Mouse (Mus musculus): ENCODE results near the gene Pik3cd. TPM values are rescaled to one million over a fixed set of nuclear protein-coding genes. Genes with fewer than 3 reads are reported as not detected.
"Not testable (repeated sequence)": the region's sequence is repeated elsewhere in the genome, so short reads cannot be mapped to it uniquely, and the experiment has no call there.

The Pik3cd gene
- 41.8 and 88.3 TPM in 2 replicates for polyA plus RNA-seq (2011; ENCODE audit: insufficient read depth, insufficient read length, low replicate concordance, missing spikeins)

DNA sequence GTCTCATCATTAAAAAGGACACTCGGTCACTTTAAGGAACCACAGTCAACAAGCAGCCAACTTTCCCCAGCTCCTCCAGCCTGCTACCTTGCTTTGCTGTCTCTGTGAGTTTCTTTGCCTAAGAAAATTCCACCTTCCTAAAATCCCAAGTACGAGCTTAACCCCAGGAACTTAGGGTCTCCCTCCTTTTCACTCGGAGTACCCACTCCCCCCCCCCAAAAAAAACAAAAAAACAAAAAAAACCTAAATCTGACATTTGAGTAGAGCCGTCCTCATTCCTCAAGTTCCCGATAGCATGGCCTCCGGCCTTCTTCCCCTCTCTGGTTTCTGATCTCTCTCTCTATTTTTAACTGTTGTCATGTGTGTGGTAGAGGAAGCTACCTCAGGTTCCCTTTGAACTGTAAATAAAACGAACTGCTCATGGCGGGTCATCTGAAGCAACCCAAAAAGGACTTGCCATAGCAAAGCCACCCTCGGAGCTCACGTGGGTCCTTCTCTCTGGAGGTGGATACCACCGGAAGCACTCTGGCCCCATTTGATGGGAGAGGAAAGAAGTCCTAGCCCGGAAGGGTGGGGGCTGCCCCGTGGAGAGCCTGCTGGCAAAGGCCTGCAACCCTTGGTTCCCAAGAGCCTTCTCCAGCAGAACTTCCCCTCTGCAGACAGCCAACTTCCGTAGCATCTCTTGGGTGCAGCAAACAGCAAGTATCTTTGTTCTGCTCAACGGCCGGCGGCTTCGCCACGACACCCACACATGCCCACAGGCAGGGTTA, at the start of gene Pik3cd:
Gene Pik3cd, minus strand, starts transcription at position 362 of the 770 bp plus-strand sequence.
- WGBS: 3% methylated on average over 19 of the region's 19 CpGs
- peak within 1 kb of the TSS; percentile 95 for H3K27ac ChIP-seq (ENCODE audit: control insufficient read depth, insufficient read depth, low read depth, low read length, poor library complexity)

DNA sequence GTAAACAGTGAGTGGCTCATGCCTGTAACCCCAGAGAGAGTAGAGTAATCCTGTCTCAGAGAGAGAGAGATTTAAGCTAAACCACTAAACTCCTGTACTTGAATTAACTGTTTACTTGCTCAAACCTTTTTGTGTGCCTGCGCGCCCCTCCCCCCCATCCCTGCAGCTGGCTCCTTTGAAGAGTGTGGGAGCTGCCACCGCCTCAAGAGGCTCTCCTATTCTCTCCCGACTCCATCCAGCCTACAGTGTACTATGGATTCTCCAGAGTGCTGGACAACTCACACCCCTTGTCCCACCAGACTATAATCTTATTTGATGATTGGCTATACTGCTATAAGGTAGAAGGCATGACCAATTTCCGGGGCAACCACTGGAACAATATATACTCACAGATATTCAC, 48.3 kb upstream of the Pik3cd start:
- WGBS: 87% methylated on average over 5 of the region's 5 CpGs
- no peaks in the 10 kb centered on the region for H3K4me1 ChIP-seq (ENCODE audit: control insufficient read depth, insufficient read depth, low read length)
- no peak overlapping the region for H3K27ac ChIP-seq (ENCODE audit: control insufficient read depth, insufficient read depth, low read depth, low read length, poor library complexity)
- TF ChIP-seq POLR2A (IDR thresholded peaks at IDR 0.05; ENCODE audit: borderline replicate concordance, control insufficient read depth, low read depth, low read length) (no peak), CTCF (IDR thresholded peaks at IDR 0.05; ENCODE audit: control insufficient read depth, insufficient read depth, low read length) (no peak)
- H3K4me3 ChIP-seq (replicated peaks; ENCODE audit: control insufficient read depth, low read depth, low read length): no peak overlapping the region

More for the DNA sequence above, at the start of gene Pik3cd:
- peaks cover 16% of the 10 kb centered on the region for H3K4me1 ChIP-seq (ENCODE audit: control insufficient read depth, insufficient read depth, low read length)
- TF ChIP-seq CTCF (IDR thresholded peaks at IDR 0.05; ENCODE audit: control insufficient read depth, insufficient read depth, low read length): no peak
- TF ChIP-seq POLR2A (IDR thresholded peaks at IDR 0.05; ENCODE audit: borderline replicate concordance, control insufficient read depth, low read depth, low read length): 0 out of 2 replicates have a peak, but pooled peaks have one; percentile 43
- H3K4me3 ChIP-seq (replicated peaks; ENCODE audit: control insufficient read depth, low read depth, low read length): peak within 1 kb of the TSS; percentile 62

DNA sequence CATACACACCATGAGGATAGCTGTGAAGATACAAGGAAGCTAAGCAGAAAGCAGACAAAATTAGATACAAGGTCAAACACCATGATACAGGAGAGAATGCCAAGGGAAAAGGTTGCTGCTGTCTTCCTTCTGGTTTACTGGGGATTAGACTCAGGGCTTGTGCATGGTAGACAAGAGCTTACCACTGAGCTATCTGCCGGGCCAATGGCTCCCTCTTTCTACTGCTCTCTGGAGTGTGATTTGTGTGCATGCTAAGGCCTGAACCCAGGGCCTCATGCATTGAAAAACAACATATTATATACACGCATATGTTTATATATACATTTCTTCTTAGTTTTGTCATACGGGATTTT, 47.3 kb upstream of the Pik3cd start:
- H3K27ac ChIP-seq (ENCODE audit: control insufficient read depth, insufficient read depth, low read depth, low read length, poor library complexity); H3K4me1 ChIP-seq (ENCODE audit: control insufficient read depth, insufficient read depth, low read length); H3K4me3 ChIP-seq (replicated peaks; ENCODE audit: control insufficient read depth, low read depth, low read length): not testable (repeated sequence)
- WGBS: 84% methylated on average over 3 of the region's 3 CpGs

DNA sequence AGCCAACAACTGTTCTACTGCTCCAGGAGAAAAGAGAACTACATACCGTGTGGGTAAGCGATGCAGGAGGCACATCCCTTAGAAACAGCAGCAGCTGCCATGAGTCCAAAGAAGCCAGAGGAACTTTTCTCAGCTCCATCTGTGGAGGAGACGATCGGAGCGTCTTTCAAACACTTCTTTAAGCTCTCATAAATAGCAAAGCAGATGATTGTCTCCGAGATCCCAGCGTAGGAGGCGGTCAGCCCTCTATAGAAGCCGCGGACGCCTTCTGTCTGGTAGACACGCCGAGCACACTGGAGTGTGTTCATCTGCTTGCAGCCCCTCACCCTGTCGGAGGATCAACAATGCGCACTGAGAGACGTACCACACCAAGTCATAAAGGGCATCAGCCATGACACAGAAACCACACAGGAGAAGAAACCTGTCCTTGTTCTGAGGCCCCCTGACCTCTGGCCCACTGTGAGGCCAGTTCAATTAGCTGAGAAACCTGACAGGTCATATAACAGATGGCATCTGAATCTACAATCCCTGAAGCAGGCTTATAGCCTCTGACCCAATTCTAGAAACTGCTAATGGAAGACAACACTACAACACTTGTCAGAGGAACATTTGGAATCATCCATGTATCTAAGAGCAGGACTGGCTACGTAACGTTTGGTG, 46.8 kb upstream of the Pik3cd start:
- WGBS: 88% methylated on average over 18 of the region's 18 CpGs
- Histone ChIP-seq H3K27ac (ENCODE audit: control insufficient read depth, insufficient read depth, low read depth, low read length, poor library complexity) (no peak overlapping the region), H3K4me3 (replicated peaks; ENCODE audit: control insufficient read depth, low read depth, low read length) (no peak overlapping the region), H3K4me1 (ENCODE audit: control insufficient read depth, insufficient read depth, low read length) (no peaks in the 10 kb centered on the region)
- TF ChIP-seq CTCF (IDR thresholded peaks at IDR 0.05; ENCODE audit: control insufficient read depth, insufficient read depth, low read length) (no peak), POLR2A (IDR thresholded peaks at IDR 0.05; ENCODE audit: borderline replicate concordance, control insufficient read depth, low read depth, low read length) (no peak)

DNA sequence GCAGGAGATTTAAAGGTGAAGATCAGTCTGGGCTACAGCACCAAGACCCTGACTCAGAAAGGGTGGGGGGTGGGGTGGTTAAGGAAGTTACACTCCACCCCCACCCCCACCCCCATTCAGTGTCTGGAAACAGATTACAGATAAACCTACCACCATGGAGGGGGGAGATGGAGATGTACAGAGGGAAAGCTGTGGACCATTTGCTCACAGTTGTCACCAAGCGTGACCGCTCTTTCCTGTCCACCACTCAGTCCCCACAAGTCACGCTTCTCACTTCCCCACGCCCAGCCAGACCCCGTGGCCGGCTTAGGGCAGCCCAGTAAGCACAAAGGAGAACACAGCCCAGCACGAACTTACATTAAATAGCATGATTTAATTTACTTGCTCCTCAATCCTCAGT, 41.7 kb upstream of the Pik3cd start:
- TF ChIP-seq CTCF (IDR thresholded peaks at IDR 0.05; ENCODE audit: control insufficient read depth, insufficient read depth, low read length): no peak
- no peak for TF ChIP-seq POLR2A (IDR thresholded peaks at IDR 0.05; ENCODE audit: borderline replicate concordance, control insufficient read depth, low read depth, low read length)
- no peak overlapping the region for H3K27ac ChIP-seq (ENCODE audit: control insufficient read depth, insufficient read depth, low read depth, low read length, poor library complexity)
- no peak overlapping the region for H3K4me3 ChIP-seq (replicated peaks; ENCODE audit: control insufficient read depth, low read depth, low read length)
- WGBS: 78% methylated on average over 7 of the region's 7 CpGs
- H3K4me1 ChIP-seq (ENCODE audit: control insufficient read depth, insufficient read depth, low read length): no peaks in the 10 kb centered on the region

DNA sequence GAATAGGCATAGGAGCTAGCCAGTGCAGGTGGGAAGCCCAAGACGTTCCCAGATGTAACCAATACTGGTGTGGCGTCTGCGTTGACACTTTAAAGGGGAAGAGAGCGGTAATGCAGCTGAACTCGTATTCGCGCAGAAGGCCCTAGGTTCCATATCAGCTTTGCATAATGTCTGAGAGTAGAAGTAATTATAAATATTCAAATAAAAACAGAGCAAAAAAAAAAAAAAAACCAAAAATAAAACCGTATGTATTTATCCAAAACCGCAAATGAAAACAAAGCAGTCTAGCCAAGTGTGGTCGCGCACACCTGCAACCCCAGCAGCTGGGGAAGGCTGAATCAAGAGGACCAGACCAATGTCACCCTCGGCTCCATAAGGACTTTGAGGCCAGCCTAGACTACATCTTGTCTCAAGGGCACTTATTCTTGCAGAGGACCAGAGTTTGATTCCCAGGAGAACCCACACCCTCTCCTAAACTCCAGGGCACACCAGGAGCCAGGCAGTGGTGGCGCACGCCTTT, 39.7 kb upstream of the Pik3cd start:
- Histone ChIP-seq H3K27ac (ENCODE audit: control insufficient read depth, insufficient read depth, low read depth, low read length, poor library complexity) (no peak overlapping the region), H3K4me1 (ENCODE audit: control insufficient read depth, insufficient read depth, low read length) (peaks cover 1% of the 10 kb centered on the region; the same call in 1 of the 2 replicates), H3K4me3 (replicated peaks; ENCODE audit: control insufficient read depth, low read depth, low read length) (no peak overlapping the region)
- no peak for TF ChIP-seq POLR2A (IDR thresholded peaks at IDR 0.05; ENCODE audit: borderline replicate concordance, control insufficient read depth, low read depth, low read length)
- TF ChIP-seq CTCF (IDR thresholded peaks at IDR 0.05; ENCODE audit: control insufficient read depth, insufficient read depth, low read length): no peak
- WGBS: 89% methylated on average over 14 of the region's 14 CpGs

DNA sequence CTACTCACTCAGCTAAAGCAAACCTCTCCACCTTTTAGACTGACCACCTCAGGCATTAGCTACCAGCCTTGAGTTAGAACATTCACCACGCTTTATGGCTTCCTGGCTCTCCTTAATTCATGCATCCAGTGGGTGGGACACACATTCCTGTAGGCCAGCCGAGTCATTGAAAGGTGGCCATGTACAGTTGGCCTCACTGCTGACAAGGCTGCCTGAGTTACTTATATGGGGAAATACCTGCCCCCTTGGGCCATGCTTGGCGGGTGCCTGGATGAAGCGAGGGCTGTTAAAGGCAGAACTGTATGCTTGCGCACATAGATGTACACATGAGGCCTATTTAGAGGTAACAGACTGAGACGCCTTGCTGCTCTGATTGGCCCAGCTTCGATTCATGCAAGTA, 37.9 kb upstream of the Pik3cd start:
- H3K4me1 ChIP-seq (ENCODE audit: control insufficient read depth, insufficient read depth, low read length): peaks cover 3% of the 10 kb centered on the region; the same call in 1 of the 2 replicates
- TF ChIP-seq POLR2A (IDR thresholded peaks at IDR 0.05; ENCODE audit: borderline replicate concordance, control insufficient read depth, low read depth, low read length): no peak
- TF ChIP-seq CTCF (IDR thresholded peaks at IDR 0.05; ENCODE audit: control insufficient read depth, insufficient read depth, low read length): no peak
- no peak overlapping the region for H3K27ac ChIP-seq (ENCODE audit: control insufficient read depth, insufficient read depth, low read depth, low read length, poor library complexity)
- no peak overlapping the region for H3K4me3 ChIP-seq (replicated peaks; ENCODE audit: control insufficient read depth, low read depth, low read length)
- WGBS: 86% methylated on average over 7 of the region's 7 CpGs

DNA sequence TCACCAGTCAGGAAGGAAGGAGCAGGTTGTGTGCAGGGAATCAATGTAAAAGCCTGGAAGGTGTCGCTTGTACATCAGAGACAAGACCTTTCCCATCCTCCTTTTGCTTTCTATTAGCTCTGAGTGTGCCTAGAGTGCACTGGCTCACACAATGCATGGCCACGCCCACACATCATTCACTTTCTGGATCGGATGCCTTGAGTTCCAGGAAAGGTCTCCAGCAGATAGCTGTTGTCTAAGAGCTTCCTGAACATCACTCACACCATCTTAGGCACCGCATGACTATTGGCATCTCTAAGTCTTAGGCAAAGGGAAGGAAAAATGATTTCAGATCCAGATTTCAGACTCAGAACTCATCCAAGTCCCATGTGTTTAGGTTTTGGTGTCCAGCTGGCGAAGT, 37.1 kb upstream of the Pik3cd start:
- no peak overlapping the region for H3K4me3 ChIP-seq (replicated peaks; ENCODE audit: control insufficient read depth, low read depth, low read length)
- H3K4me1 ChIP-seq (ENCODE audit: control insufficient read depth, insufficient read depth, low read length): peaks cover 3% of the 10 kb centered on the region; the same call in 1 of the 2 replicates
- H3K27ac ChIP-seq (ENCODE audit: control insufficient read depth, insufficient read depth, low read depth, low read length, poor library complexity): no peak overlapping the region
- TF ChIP-seq CTCF (IDR thresholded peaks at IDR 0.05; ENCODE audit: control insufficient read depth, insufficient read depth, low read length): no peak
- TF ChIP-seq POLR2A (IDR thresholded peaks at IDR 0.05; ENCODE audit: borderline replicate concordance, control insufficient read depth, low read depth, low read length): no peak
- WGBS: 72% methylated on average over 5 of the region's 5 CpGs
